Mouse (Mus musculus): ENCODE data around the gene Gatd1. TPM values are rescaled to one million over a fixed set of nuclear protein-coding genes. Genes with fewer than 3 reads are reported as not detected.

The Gatd1 gene
- total RNA-seq, 2 experiments from 2014 or later: 37.7 to 39.9 TPM

DNA sequence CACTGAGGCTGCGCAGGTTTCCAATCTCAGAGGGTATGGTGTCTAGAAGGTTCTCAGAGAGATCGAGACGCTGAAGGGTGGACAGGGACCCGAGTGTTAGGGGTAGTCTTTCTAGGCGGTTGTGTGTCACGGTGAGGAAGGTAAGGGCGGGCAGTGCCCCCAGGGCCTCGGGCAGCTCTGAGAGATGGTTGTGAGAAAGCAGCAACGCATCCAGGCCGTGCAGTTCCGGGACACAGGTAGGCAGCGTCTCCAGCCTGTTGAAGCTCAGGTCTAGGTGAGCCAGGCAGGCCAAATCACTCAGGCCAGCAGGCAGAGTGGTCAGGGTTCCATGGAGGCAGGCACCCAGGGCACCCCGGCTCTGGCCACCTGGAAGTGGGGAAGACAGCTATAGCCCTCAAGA lies 28.3 kb upstream of the Gatd1 start:
- DNase-seq (ENCODE audit: low spot score in 2 of 2): no peak

DNA sequence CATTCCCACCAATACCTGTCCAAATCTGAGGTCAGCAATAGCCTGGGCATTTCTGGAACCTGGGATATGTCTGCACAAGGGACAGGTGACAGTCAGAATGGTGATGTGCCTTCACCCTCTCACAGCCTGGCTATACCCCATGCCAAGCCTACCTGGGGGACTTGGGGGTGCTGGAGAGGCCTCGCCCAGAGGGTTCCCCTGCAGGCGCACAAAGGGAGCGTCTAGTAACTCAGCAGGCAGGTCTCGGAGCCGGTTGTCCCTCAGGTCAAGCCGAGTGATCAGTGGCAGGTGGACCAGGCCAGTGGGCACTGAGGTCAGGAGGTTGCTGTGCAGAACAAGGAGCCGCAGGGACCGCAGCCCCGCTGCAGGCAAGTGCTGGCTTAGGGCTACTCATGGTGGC lies 27.5 kb upstream of the Gatd1 start:
- DNase-seq (ENCODE audit: low spot score in 2 of 2): no peak

DNA sequence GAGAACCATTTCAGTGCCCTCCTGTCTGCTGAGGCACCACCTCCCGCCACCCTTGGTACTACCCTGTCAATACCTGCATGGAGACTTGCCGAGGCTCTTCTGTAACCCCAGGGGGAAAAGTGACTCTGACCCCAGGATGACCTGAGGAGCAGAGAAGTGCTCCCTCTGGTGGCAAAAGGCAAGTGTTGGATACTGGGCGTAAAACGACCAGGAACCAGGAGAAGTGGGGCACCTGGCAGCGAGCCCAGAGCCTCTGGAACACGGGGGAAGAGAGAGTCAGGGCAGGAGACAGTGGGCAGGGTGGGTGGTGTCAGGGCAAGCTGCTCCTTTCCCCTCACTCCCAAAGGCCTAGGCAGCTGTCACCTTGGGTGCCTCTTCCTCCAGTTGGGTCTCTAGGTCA lies 26.7 kb upstream of the Gatd1 start:
- DNase-seq (ENCODE audit: low spot score in 2 of 2): no peak

DNA sequence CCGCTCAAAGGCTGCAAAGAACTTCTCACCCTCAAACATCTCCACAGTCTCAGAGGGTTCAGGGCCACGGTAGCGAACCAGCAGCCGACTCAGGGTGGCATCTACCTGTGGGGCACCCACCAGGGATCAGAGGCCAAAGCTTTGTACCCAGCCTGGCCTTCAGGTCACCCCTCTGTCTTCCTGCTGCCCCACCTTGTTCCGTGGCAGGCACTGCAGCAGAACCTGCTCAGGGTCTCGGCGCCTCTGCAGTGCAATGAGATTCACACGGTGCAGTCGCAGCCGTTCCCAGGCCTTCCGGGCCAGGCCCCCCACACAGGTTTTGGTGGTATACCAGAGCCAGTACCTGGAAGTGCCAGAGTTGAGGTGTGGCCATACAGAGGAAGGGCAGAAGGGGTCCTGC lies 25.9 kb upstream of the Gatd1 start:
- no peak for DNase-seq (ENCODE audit: low spot score in 2 of 2)

DNA sequence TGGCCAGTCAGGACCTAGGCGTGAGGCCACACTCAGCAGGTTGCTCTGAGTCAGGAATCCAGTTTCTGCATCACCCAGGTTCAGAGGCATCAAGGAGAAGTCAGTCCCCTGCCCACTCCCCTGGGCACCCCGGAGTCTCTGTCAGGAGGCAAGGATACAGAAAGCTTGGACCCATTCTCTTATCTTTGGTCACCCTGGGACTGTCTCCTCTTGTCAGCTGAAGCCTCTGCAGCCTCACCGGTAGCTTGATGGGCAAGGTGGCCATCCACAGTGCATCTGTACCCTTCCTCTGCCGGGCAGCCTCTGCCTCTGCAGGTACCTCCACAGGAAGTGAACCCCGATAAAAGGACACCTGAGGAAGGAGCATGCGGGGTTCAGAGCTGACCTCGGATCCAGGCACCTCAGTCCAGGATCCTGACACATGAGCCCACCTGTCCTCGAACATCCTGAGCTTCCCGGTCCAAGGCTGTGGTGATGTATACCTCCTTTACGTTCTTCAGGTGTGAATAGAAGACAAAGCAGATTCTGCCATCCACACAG lies 25.3 kb upstream of the Gatd1 start:
- DNase-seq (ENCODE audit: low spot score in 2 of 2): no peak

DNA sequence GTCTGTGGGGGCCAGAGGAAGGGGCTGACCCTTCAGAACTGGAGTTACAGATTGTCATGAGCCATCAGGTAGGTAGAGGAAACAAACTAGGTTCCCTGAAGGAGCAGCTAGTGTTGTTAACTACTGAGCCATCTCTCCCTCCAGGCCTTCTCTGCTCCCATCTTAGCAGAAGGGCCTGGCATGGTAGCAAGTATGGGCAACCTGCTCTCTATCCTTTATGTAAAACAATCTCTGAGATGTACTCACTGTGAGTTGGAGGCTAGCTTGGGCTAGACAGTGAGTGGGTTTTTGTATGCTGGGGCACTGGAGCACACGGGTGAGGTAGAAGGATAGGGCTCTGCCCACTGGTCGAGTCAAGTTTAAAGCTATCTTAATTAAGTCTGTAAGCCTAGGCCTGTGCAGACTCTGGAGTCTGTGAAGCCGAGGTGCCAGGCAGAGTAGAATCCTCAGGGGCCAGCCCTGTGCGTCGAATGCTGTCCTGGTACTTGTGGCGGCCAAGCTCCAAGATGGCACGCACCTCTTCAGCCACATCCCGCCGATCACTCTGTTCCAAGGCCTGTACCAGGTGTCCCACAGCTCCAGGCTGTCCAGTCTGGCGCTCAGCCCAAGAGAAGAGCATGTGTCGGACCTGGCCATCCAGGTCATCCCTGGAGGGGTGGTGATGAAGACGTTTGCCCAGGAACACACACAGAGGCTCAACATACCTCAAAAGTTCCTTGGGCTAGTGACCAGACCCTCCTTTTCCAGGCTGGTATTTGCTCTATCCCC lies 24.4 kb upstream of the Gatd1 start:
- no peak for DNase-seq (ENCODE audit: low spot score in 2 of 2)

DNA sequence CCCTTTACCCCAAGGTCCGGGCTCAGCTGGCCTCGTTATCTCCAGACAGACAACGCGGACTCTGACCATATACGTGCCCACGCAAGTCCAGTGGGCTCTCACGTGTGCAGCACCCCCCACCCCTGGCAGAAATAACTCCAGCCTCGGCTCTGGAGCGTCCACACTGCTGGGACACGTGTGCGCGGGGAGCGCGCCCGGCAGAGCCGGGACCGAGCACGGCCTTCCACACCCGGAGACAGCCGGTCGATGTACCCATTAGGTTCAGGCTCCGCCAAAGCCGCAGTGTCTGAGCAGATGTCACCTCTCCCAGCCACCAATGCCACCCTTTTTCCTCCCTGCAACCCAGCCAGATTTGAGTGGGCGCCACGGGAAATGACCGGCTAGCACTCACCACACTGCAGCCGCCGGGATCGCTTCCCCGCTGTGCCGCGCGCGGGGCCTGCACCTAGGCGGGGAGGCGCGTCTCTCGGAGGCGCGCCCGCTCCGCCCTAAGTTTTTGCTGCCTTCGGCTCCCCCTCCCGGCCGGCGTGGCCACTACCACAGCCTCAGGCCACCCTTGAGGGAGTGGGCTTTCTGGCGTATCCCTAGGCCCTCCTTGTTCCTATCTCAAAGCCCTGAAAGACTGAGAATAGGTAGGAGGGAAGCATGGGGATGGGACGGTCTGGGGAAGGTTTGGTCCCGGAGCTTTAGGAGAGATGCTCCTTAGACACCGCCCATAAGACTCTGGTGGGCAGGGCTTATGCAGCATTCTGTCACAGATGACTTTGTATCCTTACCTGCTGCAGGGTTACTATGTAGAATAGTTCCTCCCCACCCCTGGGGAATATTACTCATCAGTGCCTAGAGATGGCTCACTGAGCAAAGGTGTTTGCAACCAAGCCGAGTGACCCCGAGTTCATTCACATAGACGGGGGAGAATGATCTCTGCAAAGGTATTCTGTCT lies 23.5 kb upstream of the Gatd1 start, which contains the start of gene Slc25a22:
Slc25a22 (minus strand) TSS at position 715 of the 943 bp plus-strand sequence.
- DNase-seq (ENCODE audit: low spot score in 2 of 2): peak; percentile 72 to 88

DNA sequence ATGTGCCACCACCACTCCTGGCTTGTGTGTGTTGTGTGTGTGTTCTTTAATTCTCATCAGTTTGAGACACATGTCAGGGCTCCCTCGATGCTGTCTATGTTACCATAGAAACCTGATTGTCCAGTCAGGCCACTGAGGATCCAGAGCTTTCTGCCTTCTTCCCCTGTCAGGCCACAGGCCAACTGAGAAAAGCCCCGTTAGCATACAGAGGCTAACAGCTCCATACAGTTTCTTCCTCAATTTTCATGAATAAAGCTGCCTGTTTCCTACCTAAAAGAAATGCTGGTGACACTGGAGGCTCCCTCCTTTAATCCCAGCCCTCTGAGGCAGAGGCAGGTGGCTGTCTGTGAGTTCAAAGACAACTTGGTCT lies 22.6 kb upstream of the Gatd1 start:
- DNase-seq (ENCODE audit: low spot score in 2 of 2): no peak

DNA sequence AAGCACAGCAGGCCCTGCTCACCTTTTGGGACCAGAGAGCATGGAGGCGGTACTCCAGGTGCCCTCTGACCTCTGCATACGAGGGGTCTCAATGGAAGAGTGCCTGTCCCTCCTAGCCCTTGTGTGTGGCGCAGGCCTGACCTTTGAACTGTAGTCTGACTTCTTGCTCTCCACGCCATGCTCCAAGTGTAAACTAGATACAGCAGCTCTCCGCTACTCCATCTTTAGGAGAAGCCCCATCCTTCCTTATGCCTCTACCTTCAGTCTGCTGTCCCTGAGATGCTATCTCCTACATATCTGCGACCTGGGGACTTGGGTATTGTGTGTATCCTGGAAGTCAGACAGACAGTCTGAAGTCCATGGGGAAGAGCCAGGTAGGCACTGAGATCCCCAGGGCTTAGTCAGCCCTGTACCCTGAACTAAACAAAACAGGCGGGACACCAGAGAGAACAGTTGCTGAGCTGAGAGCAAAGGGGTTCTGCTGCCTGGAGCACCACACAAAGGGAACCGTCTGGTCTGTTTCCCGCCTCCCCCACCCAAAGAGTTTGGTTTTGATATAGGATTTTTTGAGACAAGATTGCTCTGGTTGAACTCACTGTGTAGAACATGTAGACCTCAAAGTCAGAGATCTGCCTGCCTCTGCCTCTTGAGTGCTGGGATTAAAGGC lies 22.1 kb upstream of the Gatd1 start:
- no peak for DNase-seq (ENCODE audit: low spot score in 2 of 2)

DNA sequence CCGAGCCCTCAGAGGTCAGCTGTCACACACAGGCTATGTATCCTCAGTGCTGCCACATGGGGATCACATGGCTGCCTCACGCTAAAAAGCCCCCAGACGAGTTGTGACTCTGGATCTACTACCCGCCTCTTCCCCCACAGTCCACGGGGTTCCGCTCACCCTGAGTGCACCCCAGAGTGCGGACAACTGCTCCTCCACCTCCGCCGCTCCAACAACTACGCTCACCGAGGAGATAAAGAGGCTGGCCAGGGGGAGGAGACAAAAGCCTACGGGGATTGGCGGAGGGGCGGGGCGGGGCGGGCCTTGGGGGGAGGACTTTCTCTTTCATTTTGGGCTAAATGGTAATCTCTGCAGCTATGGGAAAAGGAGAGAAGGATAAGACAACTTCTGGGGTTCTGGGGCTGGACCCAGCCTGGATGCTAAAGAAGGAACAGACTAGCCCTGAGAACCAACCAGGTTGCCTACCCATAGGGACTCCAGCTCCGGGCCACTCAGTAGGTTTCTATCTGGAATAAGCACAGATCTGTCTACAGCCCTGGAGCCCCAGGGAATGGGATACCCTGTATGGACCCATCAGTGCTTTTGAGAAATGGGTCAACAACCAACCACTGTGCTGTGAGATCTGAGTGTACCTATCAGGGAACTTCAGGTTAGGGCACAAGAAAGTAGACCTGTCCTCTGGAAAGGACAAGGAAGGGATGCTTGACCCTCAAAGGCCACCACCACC lies 21.4 kb upstream of the Gatd1 start:
- peak in 1 of 2 experiments; percentile 44 for DNase-seq (ENCODE audit: low spot score in 2 of 2)

DNA sequence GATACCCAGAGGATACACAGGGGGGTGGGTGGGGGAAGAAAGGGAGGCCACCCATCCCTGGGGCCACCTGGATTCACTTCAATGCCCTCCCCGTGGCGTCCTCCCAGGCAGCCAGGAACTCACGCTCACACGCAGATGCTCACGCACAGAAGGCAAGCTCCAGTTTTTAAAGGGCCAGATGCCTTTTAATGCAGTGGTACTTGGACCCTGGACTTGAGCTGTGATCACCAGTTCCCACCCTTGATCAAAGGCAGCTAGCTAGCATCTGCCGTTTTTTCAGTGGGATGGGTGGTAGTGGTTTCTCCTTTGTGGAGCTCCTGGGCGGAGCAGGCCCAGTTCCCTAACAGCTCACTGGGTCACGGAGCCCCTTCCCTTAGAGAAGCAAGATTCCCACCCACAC lies 20.5 kb upstream of the Gatd1 start:
- DNase-seq (ENCODE audit: low spot score in 2 of 2): peak; percentile 74 to 85

DNA sequence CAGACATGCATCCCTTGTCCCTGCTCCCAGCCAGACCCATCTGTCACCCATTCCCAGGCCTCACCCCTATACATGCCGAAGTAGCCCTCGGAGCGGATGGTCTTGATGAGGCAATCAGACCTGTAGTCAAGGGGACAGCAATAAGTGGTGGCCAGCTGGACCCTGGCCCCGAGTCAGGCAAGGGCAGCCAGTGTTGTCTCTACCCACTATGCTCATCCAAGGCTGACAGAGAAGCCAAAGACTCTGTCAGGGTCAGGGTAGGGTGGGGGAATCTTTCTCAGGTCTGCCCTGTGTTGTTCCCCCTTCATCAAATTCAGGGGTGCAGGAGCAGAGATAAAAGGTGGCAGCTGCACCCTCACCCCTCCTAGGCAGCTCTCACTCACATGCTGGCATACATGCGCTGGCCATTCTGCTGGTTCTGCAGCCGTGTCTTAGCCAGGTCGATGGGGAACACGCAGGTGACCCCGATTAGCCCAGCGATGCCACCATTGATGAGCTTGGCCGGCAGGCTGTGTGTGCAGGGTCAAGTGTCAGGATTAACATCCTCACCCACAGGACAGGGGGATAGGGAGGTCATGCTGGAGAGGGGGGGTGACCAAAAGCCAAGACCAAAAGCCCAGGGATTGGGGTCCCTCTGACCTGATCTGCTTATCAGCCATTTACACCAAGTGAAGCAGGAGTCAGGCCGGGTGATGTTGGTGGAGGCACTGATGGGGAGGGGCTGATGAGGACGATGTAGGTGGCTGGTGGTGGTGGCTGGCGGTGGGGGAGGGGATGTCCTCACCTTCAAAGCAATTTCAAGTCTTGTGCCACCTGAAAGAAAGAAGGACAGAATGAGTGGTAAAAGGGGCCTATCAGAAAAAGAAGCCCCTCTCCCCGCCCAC lies 19.8 kb upstream of the Gatd1 start:
- DNase-seq (ENCODE audit: low spot score in 2 of 2): no peak

DNA sequence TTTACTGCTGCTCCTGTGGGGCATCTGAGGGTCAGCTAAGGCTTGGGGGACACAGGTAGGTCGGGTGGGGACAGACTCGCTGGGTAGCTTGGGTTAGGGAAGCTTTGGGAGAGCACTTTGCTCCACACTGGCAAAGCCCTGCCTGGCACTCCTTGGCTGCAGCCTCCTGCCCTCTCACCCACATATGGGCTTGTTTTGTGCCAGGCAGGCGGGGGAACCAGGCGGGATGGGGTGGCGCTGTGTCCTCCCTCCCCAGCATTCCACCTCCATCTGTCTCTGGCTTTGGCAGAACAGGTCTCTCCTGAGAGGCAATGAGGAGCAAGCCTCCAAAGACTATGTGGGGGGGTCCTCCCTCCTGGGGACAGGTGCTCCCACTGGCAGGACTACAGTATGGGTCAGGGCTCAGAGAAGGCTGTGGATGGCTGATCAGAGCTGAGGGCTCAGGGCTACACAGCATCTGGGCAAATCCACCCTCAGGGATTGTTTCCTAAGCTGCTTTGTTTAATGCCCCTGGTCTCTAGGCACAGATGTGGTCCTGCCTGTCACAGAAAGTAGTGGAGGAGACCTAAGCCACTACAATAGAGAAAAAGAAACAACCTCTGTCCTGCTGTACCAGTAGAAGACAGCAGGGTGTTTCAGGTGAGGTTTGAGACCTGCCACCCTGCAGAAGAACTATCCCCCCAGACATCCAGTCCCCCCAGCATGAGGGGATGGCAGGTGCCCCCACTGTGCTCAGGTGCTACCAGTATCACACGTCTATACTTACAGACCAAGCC lies 19.0 kb upstream of the Gatd1 start:
- DNase-seq (ENCODE audit: low spot score in 2 of 2): peak in 1 of 2 experiments; percentile 49

DNA sequence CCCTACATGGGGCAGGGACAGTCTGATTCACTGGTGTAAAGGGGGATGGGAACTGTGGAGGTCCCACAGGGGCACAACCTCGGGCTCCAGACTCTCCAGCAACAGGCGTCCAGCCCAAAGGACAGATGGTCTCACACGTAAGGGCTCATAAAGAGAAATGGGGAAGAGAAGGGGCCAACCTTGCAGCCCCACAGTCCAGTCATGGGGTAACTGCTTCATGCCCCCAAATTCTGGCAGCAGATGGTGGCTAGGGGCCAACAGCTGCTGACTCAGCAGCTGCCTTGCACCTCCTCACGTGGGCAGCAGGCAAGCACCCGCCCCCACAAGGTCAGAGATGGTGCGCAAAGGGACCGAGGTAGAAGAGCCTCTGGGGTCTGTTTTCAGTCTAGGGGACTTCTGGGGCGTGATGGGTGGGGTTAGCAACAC lies 18.3 kb upstream of the Gatd1 start:
- DNase-seq (ENCODE audit: low spot score in 2 of 2): no peak

DNA sequence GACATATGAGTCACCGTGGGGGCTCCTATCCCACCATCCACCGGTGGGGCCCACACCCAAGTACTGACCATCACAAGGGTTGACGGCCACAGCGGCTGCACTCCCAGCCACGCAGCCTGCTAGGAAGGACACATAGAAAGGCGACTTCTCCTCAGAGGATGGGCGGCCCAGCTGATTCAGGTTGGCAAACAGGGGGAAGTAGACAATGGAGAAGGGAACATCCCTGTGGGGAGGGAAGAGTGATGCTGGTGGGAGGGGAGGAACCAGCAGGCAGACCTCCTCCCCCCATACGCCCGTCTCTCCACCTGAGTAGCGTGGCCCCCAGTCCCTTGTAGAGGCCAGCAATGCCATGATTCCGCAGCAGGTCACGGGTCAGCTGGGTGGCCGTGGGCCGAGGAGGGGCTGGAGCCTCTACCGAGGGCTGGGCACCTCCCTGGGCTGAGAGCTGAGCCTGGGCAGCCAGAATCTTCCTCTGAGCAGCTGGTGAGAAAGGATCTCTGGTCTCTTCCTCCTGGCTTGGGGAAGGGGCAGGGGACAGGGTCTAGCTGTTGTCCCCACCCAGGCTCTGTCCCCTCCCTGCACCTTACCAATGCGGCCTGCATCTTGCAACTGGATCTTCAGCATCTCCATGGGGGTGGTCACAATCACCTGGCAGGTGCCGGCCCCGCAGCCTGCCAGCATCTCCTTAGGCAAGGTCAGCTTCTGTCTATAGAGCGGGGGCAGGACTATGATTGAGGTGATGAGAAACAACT lies 17.7 kb upstream of the Gatd1 start:
- no peak for DNase-seq (ENCODE audit: low spot score in 2 of 2)

DNA sequence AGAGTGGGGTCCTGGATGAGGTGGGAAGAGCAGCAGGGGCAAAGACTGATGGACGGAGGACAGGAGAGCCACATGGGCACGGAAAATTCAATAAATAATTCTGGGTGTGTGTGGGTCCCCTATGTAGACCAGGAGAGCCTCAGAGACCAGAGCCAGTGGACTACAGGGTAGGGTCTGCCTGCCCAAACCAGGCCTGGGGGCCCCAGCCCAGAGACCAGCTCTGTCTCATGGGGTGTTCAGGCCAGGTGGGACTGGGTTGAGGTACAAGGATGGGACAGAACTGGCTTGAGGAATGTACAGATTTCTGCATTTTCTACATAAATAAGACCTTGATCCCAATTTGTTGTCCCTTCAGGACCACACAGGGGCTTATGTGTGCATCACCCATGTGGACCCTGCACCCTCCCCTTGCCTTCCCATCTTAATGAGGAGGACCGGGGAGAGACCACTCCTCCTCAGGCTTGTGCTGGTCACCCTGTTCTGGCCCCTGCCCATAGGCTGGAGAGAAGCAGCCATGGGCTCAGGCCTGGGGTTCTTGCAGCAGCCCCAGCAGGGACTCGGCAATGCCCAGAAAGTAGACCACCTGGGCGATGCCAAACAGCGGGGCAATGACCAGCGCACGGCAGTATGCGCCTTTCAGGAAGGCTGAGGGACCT lies 16.8 kb upstream of the Gatd1 start:
- DNase-seq (ENCODE audit: low spot score in 2 of 2): no peak

DNA sequence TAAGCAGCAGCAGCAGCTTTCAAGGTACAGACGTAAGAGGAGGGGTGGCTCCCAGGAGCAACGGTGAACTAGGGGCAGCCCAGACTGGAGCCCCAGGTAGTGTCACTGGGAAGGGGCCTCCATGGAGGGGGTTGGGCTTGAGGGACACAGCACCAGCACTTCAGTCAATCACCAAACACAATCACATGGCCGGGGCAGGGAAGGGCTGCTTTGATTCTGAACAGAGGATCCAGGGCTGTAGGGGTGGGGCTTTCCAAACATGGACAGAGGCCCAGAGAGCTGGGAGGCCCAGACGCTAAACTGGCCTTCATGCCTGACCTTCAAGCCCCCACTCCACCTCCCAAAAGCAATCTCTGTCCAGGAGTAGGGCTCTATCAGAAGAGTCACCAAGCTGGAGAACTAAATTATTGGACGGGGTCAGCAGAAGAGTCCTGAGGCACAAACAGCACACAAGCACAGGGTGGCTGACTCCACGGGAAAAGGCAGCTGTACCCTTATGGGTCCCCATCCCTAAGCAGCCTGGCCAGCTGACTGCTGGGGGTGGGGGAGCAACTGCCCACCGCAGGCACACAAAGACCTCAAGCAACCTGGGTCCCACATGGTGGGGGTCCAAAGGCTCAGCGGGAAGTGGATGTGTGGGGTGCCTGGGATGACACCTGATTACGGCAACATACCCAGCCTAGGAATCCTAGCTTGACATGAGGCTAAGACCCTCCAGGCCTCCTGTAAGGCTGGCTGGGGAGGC lies 16.1 kb upstream of the Gatd1 start:
- DNase-seq (ENCODE audit: low spot score in 2 of 2): no peak
